Mouse (Mus musculus) kidney, postnatal 10 days (tissue): ENCODE results near the gene Cnnm2.
A peak's percentile ranks its signal among the peaks of the same experiment; 100 is the strongest.
"Not testable (repeated sequence)": the region's sequence is repeated elsewhere in the genome, so short reads cannot be mapped to it uniquely, and the experiment has no call there.

Experiments used
- DNase-seq: peaks from one replicate; pipeline ENCODE4 v3.0.0; 2021; ENCODE audit warnings: mixed read lengths

Gene Cnnm2

GRCm38 (mm10) chr19:46760375-46761160 lies 828 bp upstream of the Cnnm2 start:
- DNase-seq, result peak; percentile 95

GRCm38 (mm10) chr19:46761971-46762290 lies 535 bp downstream of the Cnnm2 start:
- DNase-seq, result no peak

GRCm38 (mm10) chr19:46762291-46762991 lies 1.0 kb downstream of the Cnnm2 start:
- peak; percentile 52 for DNase-seq

- DNase-seq, result no peak
These were observed 1.6 kb downstream of the Cnnm2 start for GRCm38 (mm10) chr19:46762992-46763342.

GRCm38 (mm10) chr19:46763356-46763755 lies 2.0 kb downstream of the Cnnm2 start:
- DNase-seq, result no peak

- DNase-seq, result no peak
These were observed 2.8 kb downstream of the Cnnm2 start for GRCm38 (mm10) chr19:46763932-46764762.

GRCm38 (mm10) chr19:46764763-46765117 lies 3.3 kb downstream of the Cnnm2 start:
- no peak for DNase-seq

GRCm38 (mm10) chr19:46766125-46766524 lies 4.7 kb downstream of the Cnnm2 start:
- DNase-seq, result no peak

- DNase-seq, result no peak
These were observed 8.4 kb downstream of the Cnnm2 start for GRCm38 (mm10) chr19:46769759-46770158.

- no peak for DNase-seq
These were observed 10.4 kb downstream of the Cnnm2 start for GRCm38 (mm10) chr19:46771801-46772200.

- no peak for DNase-seq
These were observed 15.0 kb downstream of the Cnnm2 start for GRCm38 (mm10) chr19:46776391-46776790.

GRCm38 (mm10) chr19:46776850-46777249 lies 15.5 kb downstream of the Cnnm2 start:
- DNase-seq, result no peak

- no peak for DNase-seq
These were observed 16.7 kb downstream of the Cnnm2 start for GRCm38 (mm10) chr19:46777928-46778680.

GRCm38 (mm10) chr19:46779130-46779529 lies 17.7 kb downstream of the Cnnm2 start:
- DNase-seq, result not testable (repeated sequence)

GRCm38 (mm10) chr19:46784038-46784437 lies 22.6 kb downstream of the Cnnm2 start:
- no peak for DNase-seq

GRCm38 (mm10) chr19:46784502-46784901 lies 23.1 kb downstream of the Cnnm2 start:
- DNase-seq, result no peak

GRCm38 (mm10) chr19:46785633-46786032 lies 24.2 kb downstream of the Cnnm2 start:
- no peak for DNase-seq

- DNase-seq, result no peak
These were observed 28.4 kb downstream of the Cnnm2 start for GRCm38 (mm10) chr19:46789782-46790181.

- DNase-seq, result no peak
These were observed 30.0 kb downstream of the Cnnm2 start for GRCm38 (mm10) chr19:46791360-46791759.

GRCm38 (mm10) chr19:46791921-46792320 lies 30.5 kb downstream of the Cnnm2 start:
- DNase-seq, result no peak

GRCm38 (mm10) chr19:46792480-46792879 lies 31.1 kb downstream of the Cnnm2 start:
- no peak for DNase-seq

GRCm38 (mm10) chr19:46794181-46794580 lies 32.8 kb downstream of the Cnnm2 start:
- DNase-seq, result no peak
